Mouse (Mus musculus) T-helper 17 cell (primary cell): ENCODE results near the gene Dynlt1f.
"Not testable (repeated sequence)": the region's sequence is repeated elsewhere in the genome, so short reads cannot be mapped to it uniquely, and the experiment has no call there.

Experiments
- in situ Hi-C, 2 experiments: fragments of 300-600 bp; cut with MboI, MseI; formaldehyde crosslinking; loops; 1 replicate in 1 of 2; 2 replicates in 1 of 2; pipeline ENCODE4 v1.15.1; 2025; ENCODE audit warnings: high pct_unique_total_duplicates in 2 of 2

The Dynlt1f gene

GRCm38 (mm10) chr17:6655567-6656281 lies at the start of gene Dynlt1f:
Gene Dynlt1f, minus strand, starts transcription at chr17:6655900.
- in situ Hi-C loops, result loop anchor here in 1 of 2 experiments (5.0 kb wide), 1 partner anchor 53 kb away; the partner anchor contains the start of gene Dynlt1c

- in situ Hi-C loops, result not testable (repeated sequence)
Observed at GRCm38 (mm10) chr17:6703381-6704270, 47.9 kb upstream of the Dynlt1f start.

- in situ Hi-C loops, result not testable (repeated sequence)
Observed at GRCm38 (mm10) chr17:6702625-6703221, 47.0 kb upstream of the Dynlt1f start.

GRCm38 (mm10) chr17:6700077-6700476 lies 44.4 kb upstream of the Dynlt1f start:
- in situ Hi-C loops, result not testable (repeated sequence)

GRCm38 (mm10) chr17:6699502-6699901 lies 43.8 kb upstream of the Dynlt1f start:
- in situ Hi-C loops, result loop anchor here (5.0 kb wide), 1 partner anchor 147 kb away; no protein-coding TSS in a partner anchor

- in situ Hi-C loops, result loop anchor here (5.0 kb wide), 1 partner anchor 145 kb away; no protein-coding TSS in a partner anchor
Observed at GRCm38 (mm10) chr17:6697224-6697775, 41.6 kb upstream of the Dynlt1f start.

GRCm38 (mm10) chr17:6696521-6696920 lies 40.8 kb upstream of the Dynlt1f start:
- in situ Hi-C loops, result loop anchor here (5.0 kb wide), 1 partner anchor 144 kb away; no protein-coding TSS in a partner anchor

GRCm38 (mm10) chr17:6695712-6696111 lies 40.0 kb upstream of the Dynlt1f start:
- in situ Hi-C loops, result loop anchor here (5.0 kb wide), 1 partner anchor 143 kb away; no protein-coding TSS in a partner anchor

- in situ Hi-C loops, result not testable (repeated sequence)
Observed at GRCm38 (mm10) chr17:6691596-6691995, 35.9 kb upstream of the Dynlt1f start.

- in situ Hi-C loops, result loop anchor here (5.0 kb wide), 1 partner anchor 292 kb away; no protein-coding TSS in a partner anchor
Observed at GRCm38 (mm10) chr17:6689344-6689743, 33.6 kb upstream of the Dynlt1f start.

- in situ Hi-C loops, result loop anchor here (5.0 kb wide), 1 partner anchor 289 kb away; no protein-coding TSS in a partner anchor
Observed at GRCm38 (mm10) chr17:6686299-6686971, 30.7 kb upstream of the Dynlt1f start.

- in situ Hi-C loops, result loop anchor here (5.0 kb wide), 1 partner anchor 288 kb away; no protein-coding TSS in a partner anchor
Observed at GRCm38 (mm10) chr17:6685288-6685818, 29.7 kb upstream of the Dynlt1f start.

- in situ Hi-C loops, result loop anchor here (5.0 kb wide), 2 partner anchors 117 to 287 kb away; no protein-coding TSS in a partner anchor
Observed at GRCm38 (mm10) chr17:6684464-6685287, 29.0 kb upstream of the Dynlt1f start.

- in situ Hi-C loops, result loop anchor here in 1 of 2 experiments (5.0 kb wide), 1 partner anchor 116 kb away; no protein-coding TSS in a partner anchor
Observed at GRCm38 (mm10) chr17:6683702-6684101, 28.0 kb upstream of the Dynlt1f start.

- in situ Hi-C loops, result loop anchor here in 1 of 2 experiments (5.0 kb wide), 1 partner anchor 114 kb away; no protein-coding TSS in a partner anchor
Observed at GRCm38 (mm10) chr17:6681721-6682120, 26.0 kb upstream of the Dynlt1f start.

- in situ Hi-C loops, result not testable (repeated sequence)
Observed at GRCm38 (mm10) chr17:6678063-6678462, 22.4 kb upstream of the Dynlt1f start.

GRCm38 (mm10) chr17:6674297-6674696 lies 18.6 kb upstream of the Dynlt1f start:
- in situ Hi-C loops, result not testable (repeated sequence)

- in situ Hi-C loops, result loop anchor here in 1 of 2 experiments (10.0 kb wide), 1 partner anchor 84 kb away; no protein-coding TSS in a partner anchor
Observed at GRCm38 (mm10) chr17:6668522-6668921, 12.8 kb upstream of the Dynlt1f start.

- in situ Hi-C loops, result loop anchor here in 1 of 2 experiments (10.0 kb wide), 1 partner anchor 81 kb away; no protein-coding TSS in a partner anchor
Observed at GRCm38 (mm10) chr17:6665389-6665788, 9.7 kb upstream of the Dynlt1f start.
